Mouse (Mus musculus) testis, postnatal 14 days (tissue): ENCODE results near the gene Gnl1.
"Not testable (repeated sequence)": the region's sequence is repeated elsewhere in the genome, so short reads cannot be mapped to it uniquely, and the experiment has no call there.

Experiments
- DNase-seq: peaks from one replicate; pipeline ENCODE4 v3.0.0; 2021; ENCODE audit warnings: low spot score

Gnl1 gene

DNA sequence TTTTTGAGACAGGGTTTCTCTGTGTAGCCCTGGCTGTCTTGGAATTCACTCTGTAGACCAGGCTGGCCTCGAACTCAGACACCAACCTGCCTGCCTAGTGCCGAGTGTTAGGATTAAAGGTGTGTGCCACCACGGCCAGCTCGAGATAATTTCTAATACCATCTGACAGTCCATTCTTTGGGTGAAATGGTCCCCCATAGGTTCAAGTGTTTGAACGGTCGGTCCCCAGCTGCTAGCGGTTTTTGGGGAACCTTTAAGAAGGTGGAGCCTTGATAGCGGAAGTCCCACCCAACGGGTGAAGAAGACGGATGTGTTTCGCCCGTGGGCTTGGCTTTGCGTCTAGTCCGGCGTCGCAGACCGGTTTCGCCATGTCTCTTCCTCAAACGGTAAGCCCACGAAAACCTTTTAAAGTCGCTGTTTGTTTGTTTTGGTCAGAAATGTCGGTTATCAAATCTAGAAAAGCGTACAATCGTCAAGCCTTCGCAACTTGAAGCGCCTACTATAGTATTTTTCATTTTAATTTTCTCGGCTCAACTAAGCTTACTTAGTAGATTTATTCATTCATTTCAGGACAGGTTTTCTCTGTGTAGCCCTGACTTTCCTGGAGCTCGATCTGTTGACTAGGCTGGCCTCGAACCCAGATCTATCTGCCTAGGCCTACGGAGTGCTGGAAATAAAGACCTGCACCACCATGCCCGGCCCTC is 14.7 kb downstream of the Gnl1 start:
- DNase-seq: peak; percentile 75

DNA sequence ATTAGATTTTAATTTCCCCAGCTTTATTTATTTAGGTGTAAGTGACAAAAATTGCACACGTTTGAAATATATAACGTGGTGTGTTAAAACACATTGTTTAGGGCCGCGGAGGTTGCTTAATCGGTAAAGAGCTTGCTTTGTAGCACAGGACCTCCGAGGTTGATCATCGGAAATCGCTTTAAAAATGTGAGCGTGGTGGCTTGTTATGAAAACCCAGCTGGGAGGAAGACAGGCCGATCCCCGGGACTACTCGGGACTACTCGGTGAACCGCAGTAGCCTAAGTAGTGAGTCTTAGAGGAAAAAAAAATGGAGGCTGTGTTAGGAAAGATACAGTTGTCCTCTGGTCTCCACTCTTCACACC is 15.2 kb downstream of the Gnl1 start:
- DNase-seq: no peak

DNA sequence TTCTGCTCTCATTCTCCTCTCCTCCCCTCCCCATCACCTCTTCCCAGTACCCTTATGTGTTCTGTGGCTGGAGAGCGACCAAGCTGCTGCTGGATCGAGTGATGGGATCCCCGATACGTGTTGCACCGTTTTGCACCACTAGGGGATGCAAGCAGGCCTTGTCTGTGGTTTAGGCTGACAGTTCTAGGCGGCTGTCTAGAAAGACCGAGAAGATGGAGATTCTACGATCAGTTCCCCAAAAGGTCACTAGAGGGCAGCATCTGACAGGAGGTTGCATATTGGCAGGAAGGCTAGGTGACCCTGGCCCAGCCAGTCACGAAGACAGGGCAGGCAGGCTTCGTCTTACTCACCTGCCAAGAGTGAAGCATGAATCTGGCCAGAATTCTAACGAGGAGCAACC is 17.3 kb downstream of the Gnl1 start:
- peak; percentile 85 for DNase-seq

DNA sequence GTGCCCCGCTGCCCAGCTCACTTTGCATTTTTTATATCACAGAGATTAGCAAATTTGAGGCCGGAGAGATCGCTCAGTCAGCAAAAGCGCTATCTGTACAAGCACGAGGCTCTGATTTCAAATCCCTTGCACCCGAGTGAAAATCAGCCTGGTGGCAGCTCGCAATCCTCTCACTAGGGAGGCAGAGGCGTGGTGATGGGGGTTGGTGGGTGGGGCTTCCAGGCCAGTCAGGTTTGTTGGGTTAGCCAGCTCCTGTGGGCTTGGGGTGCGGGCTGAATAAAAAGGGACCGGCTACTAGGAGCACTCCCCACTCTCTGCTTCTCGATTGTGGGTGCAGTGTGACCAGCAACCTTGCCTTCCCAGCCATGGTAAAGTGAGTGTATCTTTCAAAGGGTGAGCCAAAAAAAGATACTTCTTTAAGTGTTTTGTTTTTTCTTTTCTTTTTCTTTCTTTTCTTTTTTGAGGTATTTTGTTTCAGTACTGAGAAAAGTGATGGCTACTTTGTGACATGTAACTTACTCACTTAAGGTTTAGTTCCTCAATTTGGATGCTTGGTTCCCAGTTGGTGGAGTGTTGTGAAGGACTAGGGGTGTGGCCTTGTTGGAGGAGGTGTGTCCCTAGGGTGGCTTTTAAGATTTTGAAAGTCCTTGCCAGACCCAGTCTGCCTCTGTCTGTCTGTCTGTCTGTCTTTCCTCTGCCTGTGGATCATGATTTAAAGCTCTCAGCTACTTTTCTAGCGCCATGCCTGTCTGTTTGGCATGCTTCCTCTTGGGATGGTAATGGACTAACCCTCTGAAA is 18.3 kb downstream of the Gnl1 start:
- no peak for DNase-seq

DNA sequence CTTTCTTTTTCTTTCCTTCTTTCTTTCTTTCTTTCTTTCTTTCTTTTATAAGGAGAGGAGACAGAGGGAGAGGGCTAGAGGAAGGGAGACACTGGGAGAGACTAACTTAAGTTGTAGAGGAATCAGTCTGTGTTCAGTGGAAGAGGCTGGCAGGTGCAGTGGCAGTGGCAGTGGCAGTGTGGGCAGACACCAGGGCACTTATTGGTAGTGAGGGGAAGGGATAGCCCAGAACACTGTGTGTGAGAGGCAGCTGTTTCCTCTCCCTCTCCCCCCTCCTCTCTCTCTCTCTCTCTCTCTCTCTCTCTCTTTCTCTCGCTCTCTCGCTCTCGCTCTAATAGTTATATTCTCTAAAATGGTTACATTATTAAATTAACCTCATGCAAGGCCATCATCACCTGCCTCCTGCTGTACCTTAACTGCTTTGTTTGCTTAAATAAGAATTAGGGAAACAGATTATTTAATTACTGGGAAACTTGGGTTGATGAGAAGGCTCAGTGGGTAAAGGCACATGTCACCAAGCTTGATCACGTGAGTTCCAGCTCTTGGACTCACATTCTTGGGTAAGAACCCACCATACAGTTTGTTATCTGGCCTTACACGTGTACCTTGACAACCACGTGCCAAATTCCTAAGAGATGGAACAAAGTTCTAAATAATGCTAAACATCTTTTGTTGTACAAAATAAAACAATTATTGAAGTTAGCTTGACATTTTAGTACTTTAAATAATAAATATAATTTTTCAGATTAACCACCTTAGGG is 19.1 kb downstream of the Gnl1 start:
- no peak for DNase-seq

DNA sequence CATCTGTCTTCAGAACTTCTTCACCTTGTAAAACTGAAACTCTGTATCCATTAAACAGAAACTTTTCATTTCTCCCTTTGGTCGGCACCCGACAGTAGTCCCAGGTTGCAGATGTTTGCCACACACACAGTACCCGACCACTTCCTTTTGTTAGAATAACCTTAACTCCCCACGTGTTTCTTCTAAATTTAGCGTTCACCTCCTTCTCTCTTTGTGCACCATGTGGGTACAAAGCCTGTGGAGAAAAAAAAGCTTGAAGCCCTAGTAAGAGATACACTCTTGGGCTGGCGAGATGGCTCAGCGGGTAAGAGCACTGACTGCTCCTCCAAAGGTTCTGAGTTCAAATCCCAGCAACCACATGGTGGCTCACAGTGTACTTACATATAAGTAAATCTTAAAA is 19.7 kb downstream of the Gnl1 start:
- no peak for DNase-seq

DNA sequence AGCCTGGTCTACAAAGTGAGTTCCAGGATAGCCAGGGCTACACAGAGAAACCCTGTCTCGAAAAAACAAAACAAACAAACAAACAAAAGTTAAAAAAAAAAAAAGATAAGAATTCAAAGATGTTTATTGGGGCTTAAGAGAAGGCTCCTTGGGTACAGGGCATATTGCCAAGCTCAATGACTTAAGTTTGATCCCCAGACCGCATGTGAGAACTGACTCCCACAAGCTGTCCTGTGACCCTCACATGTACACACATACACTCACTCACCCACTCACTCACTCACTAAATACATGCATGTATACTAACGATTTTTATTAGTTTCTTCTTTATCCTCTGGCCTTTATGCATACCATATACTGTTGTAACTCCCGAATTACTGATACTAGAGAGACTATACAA is 20.7 kb downstream of the Gnl1 start:
- no peak for DNase-seq

DNA sequence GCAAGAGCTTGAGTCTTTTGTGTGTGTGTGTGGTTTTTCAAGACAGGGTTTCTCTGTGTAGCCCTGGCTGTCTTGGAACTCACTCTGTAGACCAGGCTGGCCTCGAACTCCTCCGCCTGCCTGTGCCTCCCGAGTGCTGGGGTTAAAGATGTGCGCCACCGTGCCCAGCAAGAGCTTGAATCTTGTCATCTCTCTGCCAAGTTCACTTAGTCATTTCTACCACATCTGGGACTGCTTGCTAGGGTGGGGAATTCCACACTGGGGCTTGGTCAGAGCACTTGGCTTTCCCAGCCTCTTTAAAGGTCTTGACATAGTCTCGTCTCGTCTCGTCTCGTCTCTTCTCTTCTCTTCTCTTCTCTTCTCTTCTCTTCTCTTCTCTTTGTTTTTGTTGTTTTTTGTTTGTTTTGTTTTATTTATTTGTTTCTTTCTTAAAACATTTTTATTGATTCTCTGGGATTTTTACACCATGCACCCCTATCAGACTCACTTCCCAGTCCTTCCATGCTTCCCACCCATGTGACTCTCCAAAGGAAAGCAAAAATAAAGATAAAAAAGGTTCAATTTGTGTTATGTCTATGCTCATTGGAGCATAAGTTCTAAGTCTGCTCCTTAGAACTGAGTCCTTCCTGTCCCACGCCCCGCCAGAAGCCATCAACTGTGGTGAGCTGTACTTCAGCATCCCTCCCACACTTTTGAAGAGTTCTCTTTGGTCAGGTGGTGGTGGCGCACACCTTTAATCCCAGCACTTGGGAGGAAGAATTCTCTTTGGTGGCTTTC is 21.7 kb downstream of the Gnl1 start:
- DNase-seq: no peak

DNA sequence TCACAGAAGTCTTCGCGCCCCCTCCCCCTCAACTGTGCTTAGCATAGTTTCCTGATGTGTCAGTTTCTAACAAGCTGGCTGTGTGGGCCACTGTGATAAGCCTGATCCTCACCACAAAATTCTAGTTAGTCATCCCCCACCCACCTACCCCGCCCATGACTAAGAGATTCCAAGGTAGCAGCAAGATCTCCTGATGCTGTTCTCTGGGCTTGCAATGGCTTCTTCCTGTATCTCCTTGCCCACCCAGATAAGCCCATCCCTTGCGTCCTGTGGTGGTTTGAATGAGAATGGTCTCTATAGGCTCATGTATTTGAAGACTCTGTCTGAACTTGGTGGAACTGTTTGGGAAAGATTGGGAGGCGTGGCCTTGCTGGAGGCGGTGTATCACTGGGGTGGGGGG is 22.3 kb downstream of the Gnl1 start:
- DNase-seq: no peak

DNA sequence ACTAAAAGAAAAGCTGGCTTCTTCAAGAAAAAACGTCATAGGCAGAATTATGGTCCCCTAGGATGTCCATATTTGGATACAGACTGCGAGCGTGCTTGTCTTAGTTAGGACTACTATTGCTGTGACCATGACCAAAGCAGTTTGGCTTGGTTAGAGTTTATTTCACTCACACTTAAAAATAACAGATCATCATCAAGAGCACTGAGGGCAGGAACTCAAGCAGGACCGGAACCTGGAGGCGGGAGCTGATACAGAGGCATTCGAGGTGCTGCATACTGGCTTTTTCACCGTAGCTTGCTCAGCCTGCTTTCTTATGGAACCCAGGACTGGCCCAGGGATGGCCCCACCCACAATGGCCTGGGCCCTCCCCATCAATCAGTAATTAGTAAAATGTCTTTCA is 23.7 kb downstream of the Gnl1 start:
- no peak for DNase-seq

DNA sequence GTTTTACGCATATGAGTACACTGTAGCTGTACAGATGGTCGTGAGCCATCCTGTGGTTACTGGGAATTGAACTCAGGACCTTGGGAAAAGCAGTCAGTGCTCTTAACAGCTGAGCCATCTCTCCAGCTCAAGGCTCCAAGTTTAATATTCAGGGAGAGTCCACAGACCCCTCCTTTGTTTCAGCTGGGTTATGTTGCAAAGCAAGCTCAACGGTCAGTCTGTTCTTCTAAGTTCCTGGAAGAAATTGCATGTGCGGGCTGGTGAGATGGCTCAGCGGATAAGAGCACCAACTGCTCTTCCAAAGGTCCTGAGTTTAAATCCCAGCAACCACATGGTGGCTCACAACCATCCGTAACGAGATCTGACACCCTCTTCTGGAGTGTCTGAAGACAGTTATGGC is 24.8 kb downstream of the Gnl1 start:
- not testable (repeated sequence) for DNase-seq

DNA sequence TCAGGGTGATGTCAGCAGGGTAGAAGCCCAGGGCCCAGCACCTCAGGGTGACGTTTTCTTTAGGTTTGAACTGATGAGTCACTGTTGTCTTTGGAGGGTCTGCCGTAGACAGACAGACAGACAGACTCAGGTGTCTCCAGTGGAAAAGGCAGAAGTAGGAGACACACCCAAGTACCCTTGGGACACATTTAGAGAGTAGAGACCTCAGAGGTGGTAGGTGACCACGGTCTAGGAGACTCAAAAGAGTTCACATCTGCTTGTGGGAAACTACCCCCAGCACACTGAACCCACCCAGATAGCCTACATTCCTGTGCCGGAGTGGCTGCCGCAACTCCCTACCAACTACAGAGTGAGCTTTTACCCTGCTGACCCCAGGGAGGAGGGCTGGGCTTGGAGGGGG is 35.3 kb downstream of the Gnl1 start:
- DNase-seq: no peak

DNA sequence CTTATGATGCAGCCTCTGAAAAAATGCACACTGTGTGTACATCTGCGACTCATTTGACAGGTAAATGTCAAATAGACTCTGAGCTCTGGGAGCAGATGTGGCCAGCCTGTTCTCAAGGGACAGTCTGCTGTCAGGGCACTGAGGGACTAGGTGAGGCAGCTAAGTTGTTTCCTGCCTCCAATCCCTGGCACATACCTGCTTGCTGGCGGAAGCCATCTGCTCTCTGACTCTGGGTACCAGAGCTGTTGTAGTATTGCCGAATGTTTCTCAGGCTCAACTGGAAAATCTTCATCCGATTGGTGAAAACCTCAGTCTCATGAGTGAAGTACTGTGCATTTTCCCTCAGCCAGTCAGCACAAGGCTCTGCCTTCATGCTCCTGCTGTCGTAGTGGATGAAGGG is 37.4 kb downstream of the Gnl1 start:
- no peak for DNase-seq

DNA sequence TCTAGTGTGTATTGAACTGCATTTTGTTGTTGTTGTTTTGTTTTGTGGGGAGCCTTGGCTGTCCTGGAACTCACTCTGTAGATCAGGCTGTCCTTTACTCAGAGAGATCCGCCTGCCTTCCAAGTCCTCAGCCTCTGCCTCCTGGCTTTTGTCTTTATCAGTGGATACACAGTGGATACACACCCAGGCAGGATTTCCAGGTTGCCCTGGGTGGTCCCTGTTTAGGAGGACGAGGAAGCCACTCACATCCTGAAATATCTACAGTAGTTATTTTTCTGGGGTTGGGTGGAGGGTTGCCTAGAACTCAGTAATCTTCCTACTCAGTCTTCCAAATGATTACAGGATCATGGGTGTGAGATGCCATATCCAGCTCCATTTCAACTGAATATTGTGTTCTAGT is 39.3 kb downstream of the Gnl1 start:
- DNase-seq: no peak

DNA sequence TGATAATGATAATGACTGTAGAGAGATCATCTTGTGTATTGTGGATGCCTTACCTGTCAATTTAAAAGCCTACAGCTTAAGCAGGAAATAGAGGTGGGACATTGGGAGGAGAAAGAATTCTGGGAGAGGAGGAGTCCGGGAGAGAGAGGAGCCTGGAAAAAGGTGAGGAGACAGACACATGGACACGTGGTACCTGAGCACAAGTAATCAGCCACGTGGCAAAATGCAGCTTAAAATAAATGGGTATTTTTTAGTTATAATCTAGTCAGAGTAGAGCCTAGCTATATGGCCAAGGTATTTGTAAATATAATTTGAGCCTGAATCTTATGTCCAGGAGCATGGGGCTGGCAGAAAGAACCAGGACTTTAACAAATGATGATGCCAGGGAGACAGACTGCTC is 39.9 kb downstream of the Gnl1 start:
- DNase-seq: no peak

DNA sequence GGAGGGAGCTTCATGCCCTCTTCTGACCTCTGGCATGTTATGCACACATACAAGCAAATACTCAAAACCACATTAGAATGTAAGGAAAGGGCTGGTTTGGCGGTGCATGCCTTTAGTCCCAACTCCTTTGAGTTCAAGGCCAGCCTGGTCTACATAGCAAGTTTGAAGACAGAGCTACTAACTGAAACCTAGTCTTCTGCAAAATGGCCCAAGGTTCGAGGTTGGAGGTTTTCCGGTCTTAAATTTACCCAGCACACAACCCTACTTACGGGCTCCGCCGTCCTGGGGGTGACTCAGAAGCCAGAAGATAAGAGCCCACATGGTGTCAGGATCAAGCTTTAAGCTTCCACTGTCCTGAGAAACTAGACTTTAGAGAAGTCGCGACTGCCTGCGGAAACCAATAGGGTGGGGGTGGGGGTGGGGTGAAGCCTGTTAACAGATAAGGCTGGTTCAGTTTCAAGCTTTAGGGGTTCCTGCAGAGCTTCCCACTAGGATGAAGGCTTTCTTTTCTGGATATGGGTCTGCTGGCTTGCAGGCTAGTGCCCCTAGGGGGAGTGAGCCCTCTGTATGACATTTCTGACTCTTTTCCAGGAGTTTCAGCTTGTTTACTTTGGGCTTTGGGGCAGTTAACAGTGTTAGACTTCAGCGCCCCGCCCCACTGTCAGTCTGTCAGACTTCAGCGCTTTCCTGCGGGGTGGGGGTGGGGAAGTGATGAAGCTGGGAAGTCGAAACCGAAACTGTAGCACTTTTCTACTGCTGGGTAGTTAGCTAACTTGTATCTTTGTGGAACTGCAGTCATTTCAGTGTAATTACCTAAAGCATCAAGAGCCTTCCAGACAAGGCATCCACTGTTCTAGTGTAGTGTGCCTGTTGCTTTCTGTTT is 40.8 kb downstream of the Gnl1 start, which contains the start of gene H2-T24:
Gene H2-T24 (minus strand): TSS at position 370 of the 883 bp plus-strand sequence.
- peak; percentile 48 for DNase-seq

DNA sequence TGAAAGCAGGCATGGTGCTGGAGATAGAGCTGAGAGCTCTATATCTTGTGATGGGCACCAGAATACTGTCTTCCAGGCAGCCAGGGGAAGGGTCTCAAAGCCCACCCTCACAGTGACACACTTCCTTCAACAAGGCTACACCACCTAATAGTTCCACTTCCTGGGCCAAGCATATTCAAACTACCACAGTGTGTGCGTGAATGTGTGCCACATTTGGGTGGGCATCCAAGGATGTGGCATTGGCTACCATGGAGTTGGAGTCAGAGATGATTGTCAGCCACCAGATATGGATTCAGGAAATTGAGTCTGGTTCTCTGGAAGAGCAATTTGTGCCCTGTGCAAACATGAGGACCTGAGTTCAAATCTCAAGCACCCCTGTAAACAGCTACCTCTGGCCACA is 41.7 kb downstream of the Gnl1 start:
- no peak for DNase-seq

DNA sequence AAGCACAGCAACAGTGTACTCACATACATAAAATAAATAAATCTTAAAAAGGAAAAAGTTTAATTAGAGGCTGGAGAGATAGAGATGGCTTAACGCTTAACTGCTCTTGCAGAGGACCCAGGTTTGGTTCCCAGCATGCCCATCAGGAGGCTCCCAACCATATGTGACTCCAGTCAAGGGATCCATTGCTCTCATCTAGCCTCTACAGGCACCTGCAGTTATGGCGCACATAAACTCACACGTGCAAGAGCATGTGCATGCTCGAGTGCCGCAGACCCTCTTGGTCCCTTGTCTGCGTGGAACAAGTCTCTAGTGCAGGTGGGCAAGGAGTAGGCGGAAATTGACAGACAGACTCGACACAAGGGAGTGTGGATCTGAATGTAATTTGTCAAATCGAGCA is 42.4 kb downstream of the Gnl1 start:
- DNase-seq: no peak

DNA sequence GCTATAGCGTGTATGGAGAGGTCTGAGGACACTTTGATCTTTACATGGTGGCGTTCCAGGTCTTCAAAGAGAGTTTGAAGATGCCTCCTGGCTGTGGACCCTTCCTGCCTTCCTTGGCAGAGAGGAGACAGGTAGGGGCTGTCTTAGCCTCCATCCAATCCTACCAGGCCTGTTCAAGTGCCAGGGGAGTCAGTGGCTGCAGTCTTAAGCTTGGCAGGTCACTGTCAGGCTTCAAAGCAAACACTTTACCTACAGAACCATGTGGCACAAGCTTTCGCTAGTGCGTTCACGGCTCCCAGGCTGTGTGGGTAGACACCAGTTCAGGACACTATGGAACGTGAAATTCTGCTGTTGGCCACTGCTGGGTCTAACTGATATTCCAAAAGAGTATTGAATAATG is 43.3 kb downstream of the Gnl1 start:
- no peak for DNase-seq

DNA sequence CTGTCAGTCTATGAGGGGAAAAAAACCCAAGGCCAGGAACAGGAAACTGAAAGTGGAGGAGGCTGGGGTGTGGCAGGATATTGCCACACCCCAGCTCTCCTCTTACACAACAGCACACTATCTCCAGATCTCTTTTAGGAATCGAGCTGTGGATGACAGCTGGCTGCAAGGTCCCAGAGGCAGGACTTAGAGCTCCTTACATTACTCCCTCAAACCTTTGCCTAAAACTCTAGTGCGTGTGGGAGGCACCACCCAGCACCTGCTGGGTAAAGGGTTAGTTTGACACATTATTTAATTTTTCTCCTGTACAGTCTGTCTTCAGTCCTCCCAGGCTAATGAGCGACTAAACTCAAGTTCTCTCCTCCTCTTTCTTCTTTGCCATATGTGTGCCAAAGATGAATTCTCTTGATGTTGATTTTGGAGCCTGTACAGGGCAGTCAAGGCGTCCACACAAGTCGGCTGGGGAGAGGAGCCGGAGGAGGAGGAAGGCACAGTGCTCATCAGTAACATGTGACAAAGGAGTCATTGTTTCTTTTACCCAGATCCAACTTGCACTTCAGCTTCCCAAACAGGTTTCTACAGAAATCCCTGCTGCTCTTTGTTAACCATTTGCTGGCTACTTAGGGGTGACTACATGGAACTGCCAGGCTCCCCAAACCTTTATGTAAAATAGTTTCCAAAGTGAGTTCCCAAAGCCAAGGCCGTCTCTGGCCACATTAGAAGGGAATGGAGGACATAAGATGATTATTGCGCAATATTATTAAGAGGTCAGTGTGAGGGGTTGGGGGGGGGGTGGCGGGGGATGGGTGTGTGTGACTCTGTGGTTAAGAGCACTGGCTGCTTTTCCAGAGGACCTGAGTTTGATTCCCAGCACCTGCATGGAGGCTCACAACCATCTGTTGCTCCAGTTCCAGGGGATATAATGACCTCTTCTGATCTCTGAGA is 44.3 kb downstream of the Gnl1 start:
- DNase-seq: peak; percentile 45
